Mouse (Mus musculus) E14TG2a.4 (cell line): ENCODE measurements around the gene Gsg1.

ENCODE experiments used
- CTCF ChIP-seq: conservative IDR thresholded peaks from 2 replicates; pipeline ENCODE4 v1.5.1; 2014; ENCODE audit warnings: low read length
- NANOG ChIP-seq: IDR thresholded peaks from 2 replicates; pipeline ENCODE4 v1.6.1; 2014; ENCODE audit warnings: borderline replicate concordance, low read length, mixed read lengths
- POU5F1 ChIP-seq: IDR thresholded peaks from 2 replicates; pipeline ENCODE4 v1.6.1; 2014; ENCODE audit warnings: low read length, borderline replicate concordance

DNA sequence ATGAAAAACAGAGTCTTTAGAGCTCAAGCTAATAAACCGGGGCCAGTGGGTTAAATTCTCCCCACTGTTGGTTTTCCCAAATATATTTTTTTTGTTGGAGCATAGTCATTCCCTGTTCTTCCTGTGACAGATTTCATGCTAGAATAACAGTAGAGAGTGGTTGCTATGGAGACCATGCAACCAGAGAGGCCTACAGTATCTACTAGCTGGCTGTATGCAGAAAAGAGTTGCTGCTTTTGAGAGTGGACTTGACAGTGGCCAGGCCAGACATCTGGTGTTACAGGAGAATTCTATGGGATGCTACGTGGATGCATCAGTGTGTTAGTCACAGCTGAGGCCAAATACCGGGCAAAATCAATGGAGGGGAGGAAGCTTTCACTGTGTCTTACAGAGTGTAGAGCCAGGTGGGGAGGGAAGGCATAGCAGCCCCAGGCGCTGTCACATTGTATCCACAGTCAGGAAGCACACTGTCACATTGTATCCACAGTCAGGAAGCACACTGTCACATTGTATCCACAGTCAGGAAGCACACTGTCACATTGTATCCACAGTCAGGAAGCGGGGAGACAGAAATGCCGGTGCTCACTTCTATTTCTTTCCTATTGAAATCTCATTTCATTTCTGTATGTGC lies 30.2 kb downstream of the Gsg1 start:
- TF ChIP-seq CTCF = no peak
- TF ChIP-seq POU5F1 = no peak
- TF ChIP-seq NANOG = no peak
